Mouse (Mus musculus) liver, adult 2 months (tissue): ENCODE data around the gene Cdkal1. TPM values are rescaled to one million over a fixed set of nuclear protein-coding genes. Genes with fewer than 3 reads are reported as not detected.

ENCODE experiments used
- DNase-seq: peaks from one replicate; pipeline ENCODE4 v3.0.0-alpha.2; 2011; ENCODE audit warnings: low read depth, low spot score; ENCODE audit errors: extremely low read depth
- H3K27ac ChIP-seq: fragments of 200-500 bp; replicated peaks from 2 replicates; pipeline ENCODE4 v1.5.1; 2012; ENCODE audit warnings: low read depth, mild to moderate bottlenecking, control low read depth, inconsistent platforms, low read length; ENCODE audit not compliant: insufficient read depth
- H3K27me3 ChIP-seq: fragments of 200-500 bp; 2 replicates; pipeline ENCODE4 v1.6.1; 2012; ENCODE audit warnings: mild to moderate bottlenecking, moderate library complexity, low read length, inconsistent platforms; ENCODE audit not compliant: control insufficient read depth, insufficient read depth
- H3K36me3 ChIP-seq: fragments of 200-500 bp; 2 replicates; pipeline ENCODE4 v1.6.1; 2012; ENCODE audit warnings: low read length, inconsistent platforms; ENCODE audit not compliant: control insufficient read depth, insufficient read depth
- H3K4me1 ChIP-seq: fragments of 200-500 bp; 2 replicates; pipeline ENCODE4 v1.6.1; 2011; ENCODE audit warnings: low read length; ENCODE audit not compliant: control insufficient read depth, insufficient read depth
- H3K4me3 ChIP-seq: fragments of 200-500 bp; 2 replicates; pipeline ENCODE4 v1.5.1; 2011; ENCODE audit warnings: low read depth, mild to moderate bottlenecking, control low read depth, low read length, moderate library complexity; ENCODE audit not compliant: insufficient read depth
- H3K79me2 ChIP-seq: fragments of 200-500 bp; 2 replicates; pipeline ENCODE4 v1.6.1; 2012; ENCODE audit warnings: inconsistent platforms, mild to moderate bottlenecking, low read length, moderate library complexity; ENCODE audit not compliant: control insufficient read depth, insufficient read depth
- H3K9ac ChIP-seq: fragments of 200-500 bp; 2 replicates; pipeline ENCODE4 v1.6.1; 2012; ENCODE audit warnings: low read depth, mild to moderate bottlenecking, control low read depth, inconsistent platforms, low read length
- CTCF ChIP-seq: fragments of 200-500 bp; IDR thresholded peaks from 2 replicates; pipeline ENCODE4 v1.5.1; 2011; ENCODE audit warnings: low read depth, low read length, control low read depth
- POLR2A ChIP-seq: fragments of 200-500 bp; IDR thresholded peaks from 2 replicates; pipeline ENCODE4 v1.6.1; 2011; ENCODE audit warnings: low read length, control low read depth; ENCODE audit not compliant: insufficient read depth; ENCODE audit errors: extremely low read depth
- WGBS: fragments of 180-500 bp; shearing (Covaris S2); methylation state at CpG from one replicate; pipeline ENCODE4 v1.1.7; 2018; 5-methylcytosine and 5-hydroxymethylcytosine counted together
- polyA plus RNA-seq: library from polyadenylated mRNA; depleted of rRNA; stranded (reverse); fragments of >200 nt; gene quantifications from 2 replicates; pipeline ENCODE4 v1.2.3, GENCODE M21; 2012
- total RNA-seq: library from RNA; depleted of rRNA; stranded (reverse); fragments of >200 nt; gene quantifications from 2 replicates; pipeline ENCODE4 v1.2.3, GENCODE M21; 2014

The Cdkal1 gene
- total and polyA plus RNA-seq, 2 experiments: 1.7 to 13.6 TPM

- Histone ChIP-seq H3K79me2 (no peaks in the 10 kb centered on the region), H3K4me3 (no peak overlapping the region), H3K4me1 (no peaks in the 10 kb centered on the region; the same call in 1 of the 2 replicates), H3K27me3 (no peaks in the 10 kb centered on the region), H3K27ac (no peak overlapping the region), H3K9ac (no peak overlapping the region), H3K36me3 (no peaks in the 10 kb centered on the region)
- 27% methylated on average over 1 of the region's 1 CpGs for WGBS
- TF ChIP-seq POLR2A: no peak
- no peak for TF ChIP-seq CTCF
- peak; percentile 22 for DNase-seq
Observed at GRCm38 (mm10) chr13:29537906-29538305, 317.6 kb downstream of the Cdkal1 start.

GRCm38 (mm10) chr13:29533586-29533985, 321.9 kb downstream of the Cdkal1 start:
- Histone ChIP-seq H3K27me3 (no peaks in the 10 kb centered on the region), H3K4me3 (no peak overlapping the region), H3K9ac (no peak overlapping the region), H3K79me2 (no peaks in the 10 kb centered on the region), H3K36me3 (no peaks in the 10 kb centered on the region), H3K27ac (no peak overlapping the region), H3K4me1 (peaks cover under 1% of the 10 kb centered on the region; the same call in 1 of the 2 replicates)
- DNase-seq: no peak
- 49% methylated on average over 5 of the region's 5 CpGs for WGBS
- no peak for TF ChIP-seq POLR2A
- no peak for TF ChIP-seq CTCF

GRCm38 (mm10) chr13:29528344-29528743, 327.1 kb downstream of the Cdkal1 start:
- TF ChIP-seq CTCF (no peak), POLR2A (no peak)

GRCm38 (mm10) chr13:29521321-29521720, 334.2 kb downstream of the Cdkal1 start:
- no peak for TF ChIP-seq POLR2A
- no peak for TF ChIP-seq CTCF

More at GRCm38 (mm10) chr13:29528344-29528743, 327.1 kb downstream of the Cdkal1 start:
- Histone ChIP-seq H3K4me1 (peaks cover 2% of the 10 kb centered on the region; the same call in 1 of the 2 replicates), H3K27me3 (no peaks in the 10 kb centered on the region), H3K27ac (no peak overlapping the region), H3K36me3 (no peaks in the 10 kb centered on the region), H3K79me2 (no peaks in the 10 kb centered on the region), H3K4me3 (no peak overlapping the region), H3K9ac (no peak overlapping the region)
- peak; percentile 47 for DNase-seq
- 53% methylated on average over 5 of the region's 5 CpGs for WGBS

GRCm38 (mm10) chr13:29514071-29514470, 341.4 kb downstream of the Cdkal1 start:
- no peak for DNase-seq
- Histone ChIP-seq H3K27me3 (no peaks in the 10 kb centered on the region), H3K36me3 (peaks cover 6% of the 10 kb centered on the region; the same call in 1 of the 2 replicates), H3K4me1 (no peaks in the 10 kb centered on the region), H3K4me3 (no peak overlapping the region), H3K27ac (no peak overlapping the region), H3K9ac (no peak overlapping the region), H3K79me2 (no peaks in the 10 kb centered on the region)
- TF ChIP-seq CTCF: no peak
- no peak for TF ChIP-seq POLR2A
- 94% methylated on average over 1 of the region's 1 CpGs for WGBS

More at GRCm38 (mm10) chr13:29521321-29521720, 334.2 kb downstream of the Cdkal1 start:
- no peaks in the 10 kb centered on the region for H3K4me1 ChIP-seq
- H3K9ac ChIP-seq: no peak overlapping the region
- no peaks in the 10 kb centered on the region for H3K79me2 ChIP-seq
- no peak overlapping the region for H3K4me3 ChIP-seq
- WGBS: 96% methylated on average over 4 of the region's 4 CpGs
- no peaks in the 10 kb centered on the region for H3K27me3 ChIP-seq
- no peak overlapping the region for H3K27ac ChIP-seq
- DNase-seq: no peak
- H3K36me3 ChIP-seq: peaks cover 6% of the 10 kb centered on the region; the same call in 1 of the 2 replicates

- Histone ChIP-seq H3K4me1 (no peaks in the 10 kb centered on the region), H3K36me3 (no peaks in the 10 kb centered on the region), H3K4me3 (no peak overlapping the region), H3K27ac (no peak overlapping the region), H3K79me2 (no peaks in the 10 kb centered on the region), H3K27me3 (no peaks in the 10 kb centered on the region), H3K9ac (no peak overlapping the region)
- peak; percentile 22 for DNase-seq
- TF ChIP-seq CTCF (no peak), POLR2A (no peak)
- WGBS: 37% methylated on average over 4 of the region's 4 CpGs
Observed at GRCm38 (mm10) chr13:29504861-29505568, 350.5 kb downstream of the Cdkal1 start.
